Mouse (Mus musculus): ENCODE data around the gene AI413582.

AI413582 gene

GRCm38 (mm10) chr17:27518700-27519595, 46.6 kb downstream of the AI413582 start:
- no peak for DNase-seq (ENCODE audit: low read depth)

- no peak for DNase-seq (ENCODE audit: low read depth)
Measured at GRCm38 (mm10) chr17:27518296-27518695, 47.3 kb downstream of the AI413582 start.

DNA sequence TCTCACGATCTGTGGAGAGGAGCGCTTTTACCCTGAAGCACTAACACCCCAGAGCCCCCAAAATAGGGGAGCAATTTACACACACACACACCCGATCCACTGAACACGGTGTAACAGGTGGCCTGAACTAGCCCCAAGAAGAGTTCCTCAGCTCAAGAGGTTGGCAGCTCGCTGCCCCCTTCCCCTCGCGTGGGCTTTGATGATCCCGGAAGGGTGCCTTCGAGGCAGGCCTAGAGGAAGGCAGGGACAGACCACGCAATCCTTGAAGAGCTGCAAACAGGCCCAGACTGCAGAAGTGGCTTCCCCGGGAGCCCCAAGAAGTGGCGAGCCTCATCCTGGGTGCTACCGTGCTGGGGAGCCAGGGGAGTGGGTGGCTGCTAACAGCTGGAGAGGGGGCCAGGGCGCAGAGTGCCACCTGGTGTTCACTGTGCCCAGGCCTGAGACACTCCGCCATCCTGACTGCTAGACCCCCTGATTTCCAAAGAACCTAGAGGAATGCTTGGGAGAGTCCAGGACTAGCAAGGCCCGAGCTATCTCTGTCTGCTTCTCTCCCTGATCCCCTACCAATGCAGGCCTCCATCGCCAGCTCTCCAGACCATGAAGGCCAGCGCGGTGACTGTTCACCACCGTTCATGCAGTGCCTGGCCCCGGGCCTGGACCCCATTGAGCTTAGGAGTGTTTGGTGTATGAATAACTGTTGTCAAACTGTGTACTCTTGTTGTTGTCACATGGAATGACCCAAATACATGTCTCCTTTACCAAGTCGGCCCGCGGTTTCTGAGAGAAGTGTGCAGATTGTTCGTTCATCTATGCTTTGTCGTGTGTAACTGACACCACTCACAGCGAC, 51.4 kb downstream of the AI413582 start:
- peak; percentile 18 for DNase-seq (ENCODE audit: low read depth)

Data from naive thymus-derived CD4-positive, alpha-beta T cell, adult 2 months (primary cell).